Mouse (Mus musculus): Measurements from ENCODE around the gene Gnai2. TPM values are rescaled to one million over a fixed set of nuclear protein-coding genes. Genes with fewer than 3 reads are reported as not detected.
"Not testable (repeated sequence)": the region's sequence is repeated elsewhere in the genome, so short reads cannot be mapped to it uniquely, and the experiment has no call there.

The Gnai2 gene
- total RNA-seq, 4 experiments from 2014 or later = 239 to 252 (median 247) TPM

GRCm38 (mm10) chr9:107568331-107569261 lies 66.6 kb downstream of the Gnai2 start:
- peak; percentile 75 to 79 for DNase-seq (ENCODE audit: low spot score in 2 of 2)

- DNase-seq (ENCODE audit: low spot score in 2 of 2) = no peak
Measured at GRCm38 (mm10) chr9:107567702-107568319, 67.4 kb downstream of the Gnai2 start, which contains the start of gene Hyal2. Gene Hyal2 (plus strand): TSS chr9:107567945.

GRCm38 (mm10) chr9:107566855-107567254 lies 68.3 kb downstream of the Gnai2 start:
- DNase-seq (ENCODE audit: low spot score in 2 of 2) = no peak

- DNase-seq (ENCODE audit: low spot score in 2 of 2) = peak in 1 of 2 experiments; percentile 69
Measured at GRCm38 (mm10) chr9:107566041-107566709, 69.0 kb downstream of the Gnai2 start.

GRCm38 (mm10) chr9:107565556-107565955 lies 69.6 kb downstream of the Gnai2 start:
- DNase-seq (ENCODE audit: low spot score in 2 of 2) = not testable (repeated sequence)

Other genes with a start within 250 kb of the Gnai2 start
- 10 to 100 TPM; 37.3 to 49.0 (median 44.8) TPM for gene Cacna2d2, start 235.8 kb downstream of the Gnai2 start, total RNA-seq (2022)
- gene Tmem115, start 101.4 kb downstream of the Gnai2 start, total RNA-seq (2022) = 10 to 100 TPM; 36.2 to 37.2 (median 36.9) TPM
- 10 to 100 TPM; 16.3 to 20.6 (median 19.2) TPM for gene Cyb561d2, start 93.2 kb downstream of the Gnai2 start, total RNA-seq (2022)
- 10 to 100 TPM; 40.8 to 42.3 (median 41.8) TPM for gene Nprl2, start 93.1 kb downstream of the Gnai2 start, total RNA-seq (2022)
- 1 to 10 TPM; 5.1 to 8.3 (median 6.3) TPM for gene Zmynd10, start 88.1 kb downstream of the Gnai2 start, total RNA-seq (2022)
- 10 to 100 TPM; 15.8 to 18.5 (median 16.9) TPM for gene Rassf1, start 83.8 kb downstream of the Gnai2 start, total RNA-seq (2022)
- gene Tusc2, start 72.1 kb downstream of the Gnai2 start, total RNA-seq (2022) = 10 to 100 TPM; 90.7 to 97.1 (median 92.8) TPM
- gene Hyal2, start 67.4 kb downstream of the Gnai2 start, total RNA-seq (2022) = 10 to 100 TPM; 13.0 to 18.0 (median 15.4) TPM
- gene Hyal1, start 58.4 kb downstream of the Gnai2 start, total RNA-seq (2022) = 1 to 10 TPM; 4.9 to 9.5 (median 6.8) TPM
- gene Naa80, start 56.5 kb downstream of the Gnai2 start, total RNA-seq (2022) = 10 to 100 TPM in 3 of 4 experiments, 1 to 10 TPM in 1; 9.1 to 17.4 (median 13.3) TPM
- gene Hyal3, start 54.5 kb downstream of the Gnai2 start, total RNA-seq (2022) = 1 to 10 TPM; 1.0 to 1.7 (median 1.1) TPM
- gene Ifrd2, start 47.7 kb downstream of the Gnai2 start, total RNA-seq (2022) = 10 to 100 TPM; 11.3 to 15.5 (median 15.3) TPM
- 1 to 10 TPM; 5.1 to 5.9 (median 5.3) TPM for gene Sema3b, start 26.1 kb downstream of the Gnai2 start, total RNA-seq (2022)
- 10 to 100 TPM; 82.5 to 94.5 (median 86.9) TPM for gene Slc38a3, start 34.2 kb upstream of the Gnai2 start, total RNA-seq (2022)
- 1 to 10 TPM in 1 of 4 experiments, under 1 TPM in 3; 0.32 to 1.0 (median 0.62) TPM for gene Gnat1, start 44.3 kb upstream of the Gnai2 start, total RNA-seq (2022)
- gene Sema3f, start 75.1 kb upstream of the Gnai2 start, total RNA-seq (2022) = 10 to 100 TPM; 14.5 to 17.6 (median 16.0) TPM
- gene Rbm5, start 135.6 kb upstream of the Gnai2 start, total RNA-seq (2022) = 100 to 1,000 TPM; 117 to 136 (median 126) TPM
- 10 to 100 TPM; 56.0 to 69.3 (median 59.4) TPM for gene Rbm6, start 237.9 kb upstream of the Gnai2 start, total RNA-seq (2022)